Mouse (Mus musculus) thymus, postnatal 0 days (tissue): ENCODE data around the gene Kcne2. TPM values are rescaled to one million over a fixed set of nuclear protein-coding genes. Genes with fewer than 3 reads are reported as not detected.

Experiments used
- DNase-seq: peaks from one replicate; pipeline ENCODE4 v3.0.0-alpha.2; 2015; ENCODE audit warnings: low spot score
- polyA plus RNA-seq: library from polyadenylated mRNA; unstranded; fragments of >200 nt; fragmentation: Nextera tagmentation; extraction: Ambion mirVana; gene quantifications from 2 replicates; pipeline ENCODE4 v1.2.1, GENCODE M21; 2015

The Kcne2 gene
- polyA plus RNA-seq, 1 experiment from 2014 or later, result 0.13 TPM

DNA sequence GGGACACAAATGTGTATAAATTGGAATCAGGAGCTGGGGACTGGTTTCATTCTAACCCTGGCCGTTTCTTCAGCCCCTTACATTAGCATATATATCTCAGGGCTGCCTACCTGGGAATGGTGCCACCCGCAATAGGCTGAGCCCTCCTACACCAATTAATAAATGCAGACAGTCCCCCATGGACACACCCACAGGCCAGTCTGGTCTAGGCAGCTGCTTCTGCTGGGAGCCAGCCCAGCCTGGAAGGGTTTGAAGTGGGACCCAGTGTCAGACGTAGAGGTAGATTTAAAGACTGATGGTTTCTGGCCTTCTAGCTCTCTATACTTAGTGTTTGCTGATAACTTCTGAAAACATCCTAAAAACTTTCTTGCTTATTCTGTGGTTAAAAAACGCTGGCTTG is 16.9 kb downstream of the Kcne2 start:
- no peak for DNase-seq

DNA sequence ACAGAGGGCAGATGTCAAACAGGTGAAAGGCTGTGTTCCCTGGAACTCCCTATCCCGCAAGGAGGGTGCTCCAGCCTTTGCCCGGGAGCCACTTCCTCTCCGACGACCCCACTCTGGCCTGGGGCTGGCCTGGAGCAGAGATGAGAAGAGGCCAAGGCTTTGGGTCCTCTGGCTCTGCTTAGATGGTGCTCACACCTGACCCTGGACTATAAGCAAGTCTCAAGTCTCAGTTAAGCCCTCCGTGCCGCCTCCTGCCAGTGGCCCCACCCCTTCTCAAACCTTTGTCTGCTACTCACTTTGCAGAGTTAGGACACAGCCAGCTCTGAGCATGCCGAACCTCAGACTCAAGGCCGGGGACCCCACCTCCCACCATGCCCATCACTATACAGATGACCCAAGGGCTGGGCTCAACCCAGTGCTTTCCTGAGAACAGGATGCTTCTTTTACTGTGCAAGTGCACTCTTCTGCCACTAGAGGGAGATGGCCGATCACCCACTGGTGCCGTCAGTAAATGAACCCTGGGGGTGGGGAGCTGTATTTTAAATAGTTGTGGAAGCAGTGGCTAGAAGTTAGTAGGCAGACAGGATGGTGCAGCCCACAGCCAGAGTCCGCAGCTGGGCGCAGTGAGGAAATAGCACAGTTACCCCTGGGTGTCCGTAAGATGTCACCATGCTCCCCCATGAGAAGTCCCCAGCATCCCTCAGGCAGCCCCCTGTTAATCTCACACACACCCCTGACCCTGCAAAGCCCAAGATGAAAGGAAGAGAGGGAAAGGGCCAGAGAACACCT is 22.0 kb downstream of the Kcne2 start:
- DNase-seq, result peak; percentile 66

DNA sequence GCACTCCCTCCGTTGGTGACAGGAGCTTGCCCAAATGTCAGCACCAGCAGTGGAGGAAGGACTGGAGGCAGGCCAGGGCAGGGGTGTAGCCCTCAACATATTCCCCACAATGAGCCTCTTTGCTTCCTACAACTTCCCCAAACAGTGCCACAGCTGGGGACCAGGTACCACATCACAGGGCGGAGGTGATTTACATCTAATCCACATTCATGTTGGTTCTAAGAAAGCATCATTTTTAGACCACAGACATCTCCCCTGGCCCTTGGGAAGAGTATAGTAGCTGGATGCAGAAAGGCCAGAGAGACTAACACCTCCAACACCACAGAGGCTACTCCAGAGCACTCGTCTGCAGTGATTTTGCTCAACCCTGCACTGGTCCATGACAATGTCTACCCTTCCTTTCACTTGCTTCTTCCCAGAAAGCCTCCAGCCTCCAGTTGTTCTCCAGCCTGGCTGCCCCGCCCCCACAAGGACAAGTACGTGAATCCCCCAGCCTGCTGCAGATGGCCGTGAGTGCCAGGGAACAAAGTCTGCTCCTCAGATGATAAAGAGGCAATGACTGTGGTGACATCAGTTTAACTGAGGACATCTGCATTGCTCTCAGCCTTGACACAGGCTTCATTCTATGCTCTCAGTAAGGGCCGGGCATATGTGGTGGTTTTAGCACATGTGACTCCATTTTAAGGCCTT is 24.0 kb downstream of the Kcne2 start:
- DNase-seq, result no peak

DNA sequence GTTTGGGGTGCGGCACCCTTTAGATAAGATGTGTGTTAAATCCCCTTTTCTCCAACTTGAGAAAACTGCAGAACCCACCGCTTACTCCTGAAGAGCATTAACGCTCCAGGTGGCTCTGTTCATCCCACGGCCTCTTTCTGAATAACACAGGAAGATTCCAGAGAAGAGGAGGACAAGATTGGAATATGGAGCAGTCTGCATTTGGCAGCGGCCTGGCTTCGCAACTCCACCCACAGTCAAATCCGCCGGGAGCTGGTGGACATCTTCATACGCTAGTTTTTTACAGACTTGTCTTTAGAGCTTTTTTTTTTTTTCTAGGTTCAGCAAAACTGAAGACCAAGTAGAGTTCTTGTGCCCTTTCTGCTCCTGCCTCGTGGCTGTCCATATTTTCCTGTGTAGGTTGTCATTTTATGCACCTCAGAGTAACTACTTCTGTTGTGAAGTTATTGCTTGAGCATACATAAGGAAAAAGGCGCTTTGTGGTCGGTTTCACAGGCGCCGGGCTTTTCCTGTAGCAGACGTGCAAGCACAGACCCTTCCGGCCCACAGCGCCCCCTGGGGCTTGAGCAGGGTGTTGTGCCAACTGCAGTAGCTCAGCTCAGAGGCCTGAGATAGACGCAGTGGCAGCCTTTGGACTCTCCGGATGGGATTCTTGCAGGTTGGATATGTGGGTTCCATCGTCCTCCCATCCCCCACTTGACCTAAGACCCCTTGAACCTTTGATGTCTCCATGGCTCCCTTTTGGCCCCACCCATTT is 27.3 kb downstream of the Kcne2 start:
- peak; percentile 85 for DNase-seq

DNA sequence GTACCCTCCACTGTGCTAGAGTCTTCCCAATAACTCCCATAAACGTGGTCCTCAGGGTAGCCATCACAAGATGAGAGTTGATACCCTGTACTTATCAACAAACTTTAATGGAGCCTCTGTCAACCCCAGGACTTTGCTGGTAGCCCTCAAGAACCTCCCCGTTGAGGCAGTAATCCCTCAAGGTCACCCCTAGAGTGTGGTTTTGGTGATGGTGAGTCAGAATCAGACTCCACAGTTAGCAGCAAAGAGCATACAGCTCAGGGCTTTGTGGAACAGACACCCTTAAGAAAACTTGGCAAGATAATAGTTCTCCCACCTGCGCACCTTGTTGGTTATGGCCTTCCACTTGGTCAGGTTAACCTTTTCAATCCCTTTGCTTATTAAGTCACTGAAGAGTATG is 28.2 kb downstream of the Kcne2 start:
- no peak for DNase-seq

DNA sequence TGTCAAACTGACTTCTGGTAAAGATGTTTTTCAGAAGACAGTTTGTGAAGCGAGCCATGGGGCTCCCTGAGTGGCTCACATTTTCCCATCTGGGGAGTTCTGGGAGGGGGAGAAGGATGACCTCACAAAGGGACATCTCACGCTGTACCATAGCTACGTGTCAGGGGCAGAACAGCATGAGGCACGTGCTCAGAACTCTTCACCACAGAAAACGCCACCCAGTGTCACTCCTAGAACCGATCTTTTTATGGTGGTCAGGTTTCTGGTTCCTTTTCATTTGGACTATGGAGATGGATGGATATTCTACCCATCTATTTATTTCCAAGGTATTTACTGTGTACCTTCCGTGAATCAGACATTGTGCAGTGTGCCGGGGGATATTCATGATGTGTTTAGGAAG is 29.2 kb downstream of the Kcne2 start, which contains the start of gene Fam243:
Gene Fam243 (minus strand): TSS at position 101 of the 400 bp plus-strand sequence.
- no peak for DNase-seq

DNA sequence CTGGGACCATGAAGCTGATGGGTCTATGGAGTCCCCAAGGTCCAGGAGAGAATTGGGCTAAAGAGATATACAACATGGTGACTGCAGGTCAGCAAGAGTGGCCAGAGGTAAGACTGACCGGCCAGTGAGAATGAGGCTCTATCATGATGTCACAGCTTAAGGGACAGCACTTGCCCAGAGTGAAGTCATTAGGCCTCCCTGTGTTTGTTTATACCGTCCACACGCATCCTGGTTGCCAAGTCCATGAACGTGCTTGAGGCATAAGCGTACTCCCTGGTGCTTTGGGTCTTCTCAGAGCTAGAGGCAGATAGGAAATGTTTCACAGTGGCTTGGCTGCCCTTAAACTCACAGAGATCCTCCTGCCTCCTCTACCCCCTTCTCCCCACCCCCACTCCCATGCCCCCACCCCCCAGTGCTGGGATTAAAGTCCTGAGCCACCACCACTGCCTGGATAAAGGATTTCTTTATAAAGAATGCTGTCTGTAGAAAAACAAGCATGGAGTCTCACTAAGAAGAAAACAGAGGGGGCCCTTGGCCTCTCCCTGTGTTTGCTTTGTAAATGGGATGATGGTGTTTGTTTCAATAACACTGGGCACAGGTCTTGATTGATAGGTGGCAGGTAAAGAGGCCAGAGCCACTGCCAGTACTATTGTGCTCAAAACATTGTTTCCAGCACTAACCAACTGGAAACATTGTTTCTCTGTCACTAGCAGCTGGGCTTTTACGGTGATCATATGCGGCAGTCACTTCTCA is 32.3 kb downstream of the Kcne2 start:
- no peak for DNase-seq

DNA sequence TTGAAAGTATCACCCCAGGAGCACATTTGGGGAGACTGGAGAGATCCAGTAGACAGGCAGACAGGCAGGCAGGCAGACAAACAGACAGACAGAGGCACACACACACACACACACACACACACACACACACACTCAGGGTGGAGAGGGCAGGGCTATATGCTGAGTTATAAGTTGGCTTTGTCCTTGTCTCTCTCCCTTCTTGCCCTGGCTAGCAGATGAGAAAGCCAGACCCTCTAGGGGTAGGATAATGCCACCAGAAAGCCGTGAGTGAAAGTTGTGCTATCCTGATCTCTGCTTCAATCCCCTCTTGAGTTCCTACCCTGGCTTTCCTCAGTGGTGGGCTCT is 32.8 kb downstream of the Kcne2 start:
- no peak for DNase-seq

DNA sequence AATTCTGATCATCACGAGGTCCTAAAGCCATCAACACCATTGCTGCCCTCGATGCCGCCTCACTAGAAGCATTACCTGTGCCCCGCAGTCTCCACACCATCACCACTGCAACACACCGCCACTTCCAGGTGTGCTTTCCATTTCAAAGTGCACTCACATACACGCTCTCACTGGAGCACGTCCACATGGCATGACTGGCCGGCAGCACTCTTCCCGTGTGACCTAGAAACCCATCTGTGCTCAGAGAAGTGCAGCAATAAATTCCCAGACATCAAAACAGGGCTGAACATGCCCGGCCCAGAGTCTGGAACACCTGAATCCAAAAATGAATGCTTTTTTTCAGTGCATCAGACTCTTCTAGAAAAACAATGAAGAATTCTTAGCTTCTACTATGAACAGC is 35.7 kb downstream of the Kcne2 start:
- no peak for DNase-seq

DNA sequence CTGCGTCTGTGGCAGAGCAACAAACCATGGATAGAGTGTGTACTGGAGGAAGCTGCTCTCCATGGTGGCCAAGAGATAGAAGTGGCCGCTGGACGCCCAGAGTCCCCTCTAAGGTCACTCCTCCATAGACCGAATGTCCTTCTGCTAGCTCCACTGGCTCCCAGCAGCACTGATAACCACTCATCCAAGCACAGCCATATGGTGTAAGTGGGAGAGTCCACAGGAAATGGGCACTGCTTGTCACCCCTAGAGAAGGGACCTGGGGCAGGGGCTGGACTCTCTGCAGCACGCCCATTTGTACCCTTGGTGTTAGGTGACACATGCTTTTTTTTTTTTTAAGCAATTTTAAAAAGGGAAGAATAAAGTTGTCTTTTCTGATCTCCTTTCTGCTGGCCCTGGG is 38.8 kb downstream of the Kcne2 start:
- DNase-seq, result no peak

DNA sequence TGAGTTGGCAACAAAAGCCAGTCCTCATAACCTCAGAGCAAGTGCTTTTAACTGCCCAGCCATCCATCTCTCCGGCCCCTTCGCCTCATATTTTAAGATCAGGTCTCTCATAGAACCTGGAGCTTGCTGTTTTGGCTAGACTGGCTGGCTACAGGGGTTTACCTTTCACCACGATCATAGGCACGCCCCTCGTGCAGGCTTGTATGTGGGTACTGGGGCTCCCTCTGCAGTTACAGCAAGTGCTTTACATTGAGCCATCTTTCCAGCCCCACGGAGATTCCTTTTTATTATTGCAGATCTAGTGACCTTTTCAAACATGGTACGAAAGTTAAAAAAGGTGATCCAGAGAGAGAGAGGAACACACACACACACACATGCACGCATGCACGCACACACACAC is 42.4 kb downstream of the Kcne2 start:
- DNase-seq, result no peak

DNA sequence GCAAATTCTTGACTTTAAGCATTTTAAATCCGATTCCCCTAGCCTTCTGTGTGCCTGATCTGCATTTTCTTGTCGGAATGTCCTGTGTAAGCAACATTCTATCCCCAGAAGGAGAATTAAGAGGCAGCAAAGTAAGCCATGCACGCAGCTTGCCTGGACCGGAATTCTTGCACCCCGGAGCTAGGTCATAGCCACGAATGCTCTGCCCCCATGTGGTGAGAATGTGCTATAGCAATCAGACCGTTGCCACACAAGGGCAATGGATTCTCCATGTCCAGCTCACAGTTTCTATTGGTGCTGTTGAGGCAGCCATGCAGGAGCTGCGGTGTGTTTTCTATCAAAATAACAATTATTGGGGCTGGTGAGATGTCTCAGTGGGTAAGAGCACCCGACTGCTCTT is 44.1 kb downstream of the Kcne2 start:
- DNase-seq, result peak; percentile 68

DNA sequence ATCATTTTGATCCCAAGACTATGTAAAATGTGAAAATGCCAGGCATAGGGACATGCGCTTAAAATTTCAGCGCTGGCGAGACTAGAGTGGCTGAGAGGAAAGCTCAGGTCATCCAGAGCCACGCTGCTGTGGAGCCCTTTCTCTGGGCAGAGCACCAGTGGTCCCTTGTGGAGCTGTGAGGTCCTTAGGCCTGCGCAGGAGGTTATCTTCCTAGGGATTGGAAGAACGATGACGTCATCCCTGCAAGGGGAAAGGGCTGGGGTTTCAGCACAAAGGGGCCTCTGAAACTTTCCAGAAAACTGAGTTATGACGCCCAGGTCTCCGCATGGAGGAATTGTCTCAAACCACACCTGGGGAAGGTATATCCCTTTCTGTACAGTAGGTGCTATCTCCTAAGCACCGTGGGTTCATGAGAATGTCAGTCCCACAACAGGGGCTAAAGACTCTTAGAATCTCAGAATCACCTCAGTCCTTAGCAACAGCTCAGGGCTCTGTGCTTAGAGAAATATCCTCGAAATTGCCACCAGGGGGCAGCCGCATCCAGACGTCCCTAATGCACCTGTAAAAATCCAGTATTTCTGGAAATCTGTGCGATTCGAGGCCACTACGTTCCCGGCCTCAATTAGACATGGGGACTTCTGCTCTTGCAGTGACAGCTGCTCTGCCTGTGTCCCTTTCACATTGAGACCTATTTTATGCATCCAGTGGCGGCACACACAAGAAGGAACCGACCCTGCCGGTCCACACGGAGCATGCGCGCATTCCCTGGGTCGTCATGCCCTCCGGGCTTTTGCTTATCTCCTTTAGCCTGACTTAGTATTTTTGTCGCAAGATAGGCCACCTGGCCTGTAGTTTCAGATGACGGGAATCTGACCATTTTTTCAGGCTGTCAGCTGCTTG is 48.7 kb downstream of the Kcne2 start:
- DNase-seq, result peak; percentile 58

DNA sequence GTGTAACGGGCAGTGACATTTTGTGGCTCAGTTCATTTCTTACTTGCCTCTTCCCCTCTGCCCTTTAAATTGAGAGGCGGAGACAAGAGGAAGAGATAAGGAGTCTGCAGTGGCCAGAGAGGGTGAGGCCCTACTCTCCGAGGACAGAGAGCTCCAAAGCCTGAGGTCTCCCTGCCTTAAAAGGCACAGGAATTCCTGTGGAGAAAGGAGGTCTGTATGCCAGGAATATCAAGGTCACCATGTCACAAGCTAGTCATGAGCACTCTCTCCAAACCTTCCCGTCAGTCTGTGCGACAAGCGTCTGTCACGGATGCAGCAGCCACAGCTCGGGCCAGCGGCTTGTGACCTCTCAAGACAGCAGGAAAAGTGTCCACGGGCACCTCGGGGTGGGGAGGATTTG is 53.0 kb downstream of the Kcne2 start:
- DNase-seq, result no peak

DNA sequence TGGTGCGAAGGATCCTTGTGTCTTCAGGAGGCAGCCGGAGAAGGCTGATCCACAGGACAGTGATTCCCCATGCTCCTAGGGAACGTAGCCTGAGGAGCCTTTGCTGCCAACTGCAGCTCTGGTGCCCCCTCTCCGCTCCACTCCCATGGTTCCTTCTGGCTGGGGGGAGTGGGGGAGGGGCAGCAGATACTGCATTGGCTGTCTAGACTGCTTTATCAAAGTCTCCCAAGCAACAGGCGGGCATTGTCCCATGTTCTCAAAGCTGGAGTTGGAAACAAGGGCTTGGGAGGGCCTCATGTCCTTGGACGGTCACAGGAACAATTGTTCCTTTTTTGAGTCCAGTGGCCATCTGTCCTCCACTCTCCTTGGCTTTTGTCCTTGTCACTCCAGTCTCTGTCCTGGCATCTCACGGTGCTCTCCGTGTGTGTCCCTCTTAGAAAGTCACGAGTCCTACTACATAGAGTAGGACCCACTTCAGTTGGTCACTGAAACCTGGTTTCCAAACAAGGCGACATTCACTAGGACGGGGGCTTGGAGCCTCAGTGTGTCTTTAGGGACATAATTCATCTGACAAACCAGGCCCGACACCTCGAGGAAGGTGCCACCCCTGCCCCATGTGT is 54.2 kb downstream of the Kcne2 start:
- no peak for DNase-seq

Other genes with a start within 250 kb of the Kcne2 start
- 119 and 133 TPM in 2 replicates for gene Mrps6, start 234.1 kb upstream of the Kcne2 start, polyA plus RNA-seq
- gene Gm49711, start 234.1 kb upstream of the Kcne2 start, polyA plus RNA-seq, result not detected in 2 replicates
- 1.5 and 2.4 TPM in 2 replicates for gene Slc5a3, start 234.1 kb upstream of the Kcne2 start, polyA plus RNA-seq
- gene Smim11, start 8.9 kb downstream of the Kcne2 start, polyA plus RNA-seq, result 157 and 168 TPM in 2 replicates
- 0.05 TPM in 1 of 2 replicates, not detected in the other for gene Fam243, start 29.1 kb downstream of the Kcne2 start, polyA plus RNA-seq
- gene Kcne1, start 67.1 kb downstream of the Kcne2 start, polyA plus RNA-seq, result 0.08 TPM in 2 replicates
- gene Rcan1, start 178.5 kb downstream of the Kcne2 start, polyA plus RNA-seq, result 26.5 and 29.3 TPM in 2 replicates
- gene Clic6, start 193.3 kb downstream of the Kcne2 start, polyA plus RNA-seq, result 0.20 and 0.24 TPM in 2 replicates